Mouse (Mus musculus) liver, embryonic 14.5 days (tissue): ENCODE results near the gene Zfp579.

Experiments
- CTCF ChIP-seq: IDR thresholded peaks from 2 replicates; pipeline ENCODE4 v1.5.1; 2016; ENCODE audit warnings: antibody characterized with exemption, low read depth, control low read depth
- EP300 ChIP-seq: IDR thresholded peaks from 2 replicates; pipeline ENCODE4 v1.6.1; 2016; ENCODE audit warnings: antibody characterized with exemption, low read depth

GRCm38 (mm10) chr7:4999876-5000275 lies 3.9 kb upstream of the Zfp579 start:
- TF ChIP-seq CTCF = peak; percentile 49
- TF ChIP-seq EP300 = no peak
